Mouse (Mus musculus): Measurements from ENCODE around the gene Ccdc82. TPM values are rescaled to one million over a fixed set of nuclear protein-coding genes. Genes with fewer than 3 reads are reported as not detected.

The Ccdc82 gene
- total and polyA plus RNA-seq, 3 experiments = 9.5 to 11.9 (median 11.3) TPM

GRCm38 (mm10) chr9:13310236-13310635, 63.5 kb downstream of the Ccdc82 start:
- H3K4me2 ChIP-seq (ENCODE audit: insufficient read depth, low read depth, poor library complexity, severe bottlenecking) = no peak overlapping the region
- no peak overlapping the region for H3K4me3 ChIP-seq (replicated peaks in 1 of 3; ENCODE audit: low read depth in 2 of 3, low read length in 2 of 3, poor library complexity in 1 of 3)
- in situ Hi-C loops (cut with MboI; ENCODE audit: low pct_ligation_motif_present, low pct_unique_long_range_greater_than_20kb, low sequenced_read_pairs) (no loop called here), dilution Hi-C loops (cut with MboI; ENCODE audit: extremely low pct_ligation_motif_present, extremely low pct_unique_long_range_greater_than_20kb, low sequenced_read_pairs) (no loop called here)
- H3K27me3 ChIP-seq (replicated peaks) = no peaks in the 10 kb centered on the region
- TF ChIP-seq JUND (conservative IDR thresholded peaks at IDR 0.05; ENCODE audit: low read depth, low read length) = no peak
- no peak for TF ChIP-seq USF2 (conservative IDR thresholded peaks at IDR 0.05; ENCODE audit: low read depth, low read length)
- TF ChIP-seq GABPA (IDR thresholded peaks at IDR 0.05; ENCODE audit: insufficient replicate concordance, low read depth, low read length) = no peak
- TF ChIP-seq CTCF (conservative IDR thresholded peaks at IDR 0.05 in 1 of 2, IDR thresholded peaks at IDR 0.05 in 1 of 2; ENCODE audit: low read depth in 2 of 2, low read length in 2 of 2) = no peak
- TF ChIP-seq SMC3 (IDR thresholded peaks at IDR 0.05; ENCODE audit: low read depth, low read length) = no peak
- TF ChIP-seq TCF12 (IDR thresholded peaks at IDR 0.05; ENCODE audit: low read depth, low read length) = no peak
- no peak for TF ChIP-seq ZKSCAN1 (IDR thresholded peaks at IDR 0.05; ENCODE audit: borderline replicate concordance, low read depth, low read length)
- no peak for TF ChIP-seq MEF2A (IDR thresholded peaks at IDR 0.05; ENCODE audit: borderline replicate concordance, low read depth, low read length)
- TF ChIP-seq UBTF (IDR thresholded peaks at IDR 0.05; ENCODE audit: low read depth, low read length) = no peak
- TF ChIP-seq TBP (conservative IDR thresholded peaks at IDR 0.05; ENCODE audit: low read depth, low read length) = no peak
- no peak for TF ChIP-seq PAX5 (IDR thresholded peaks at IDR 0.05; ENCODE audit: low read length)
- no peak for TF ChIP-seq ZC3H11A (IDR thresholded peaks at IDR 0.05; ENCODE audit: low read depth, low read length)
- TF ChIP-seq MXI1 (IDR thresholded peaks at IDR 0.05; ENCODE audit: low read depth, low read length) = no peak
- no peak for TF ChIP-seq CHD1 (IDR thresholded peaks at IDR 0.05; ENCODE audit: low read depth, low read length)
- no peak overlapping the region for H3K9ac ChIP-seq (ENCODE audit: insufficient read depth, low read depth)
- no peak for DNase-seq (ENCODE audit: extremely low read depth)
- H3K36me3 ChIP-seq (replicated peaks in 1 of 2; ENCODE audit: control insufficient read depth in 1 of 2, insufficient read depth in 1 of 2, low read length in 1 of 2) = peaks cover 3 to 19% of the 10 kb centered on the region in 2 experiments
- no peaks in the 10 kb centered on the region for H3K9me3 ChIP-seq (replicated peaks; ENCODE audit: low read length)
- H3K79me2 ChIP-seq (replicated peaks; ENCODE audit: control insufficient read depth, extremely low read depth, insufficient read depth, poor library complexity, severe bottlenecking) = peaks cover 20% of the 10 kb centered on the region
- peaks cover 3 to 40% of the 10 kb centered on the region in 2 experiments for H3K4me1 ChIP-seq (ENCODE audit: control insufficient read depth in 1 of 2, insufficient read depth in 2 of 2)
- H3K27ac ChIP-seq (ENCODE audit: insufficient read depth, low read depth) = no peak overlapping the region

GRCm38 (mm10) chr9:13311094-13311493, 64.3 kb downstream of the Ccdc82 start:
- peaks cover 3 to 38% of the 10 kb centered on the region in 2 experiments for H3K4me1 ChIP-seq (ENCODE audit: control insufficient read depth in 1 of 2, insufficient read depth in 2 of 2)
- in situ Hi-C loops (cut with MboI; ENCODE audit: low pct_ligation_motif_present, low pct_unique_long_range_greater_than_20kb, low sequenced_read_pairs) (no loop called here), dilution Hi-C loops (cut with MboI; ENCODE audit: extremely low pct_ligation_motif_present, extremely low pct_unique_long_range_greater_than_20kb, low sequenced_read_pairs) (no loop called here)
- H3K27ac ChIP-seq (ENCODE audit: insufficient read depth, low read depth) = no peak overlapping the region
- no peaks in the 10 kb centered on the region for H3K27me3 ChIP-seq (replicated peaks)
- peaks cover 3 to 20% of the 10 kb centered on the region in 2 experiments for H3K36me3 ChIP-seq (replicated peaks in 1 of 2; ENCODE audit: control insufficient read depth in 1 of 2, insufficient read depth in 1 of 2, low read length in 1 of 2)
- TF ChIP-seq MAZ (IDR thresholded peaks at IDR 0.05; ENCODE audit: low read depth, low read length) (no peak), MEF2A (IDR thresholded peaks at IDR 0.05; ENCODE audit: borderline replicate concordance, low read depth, low read length) (no peak), POLR2AphosphoS2 (IDR thresholded peaks at IDR 0.05; ENCODE audit: low read depth, low read length) (no peak), TCF12 (IDR thresholded peaks at IDR 0.05; ENCODE audit: low read depth, low read length) (no peak), JUN (IDR thresholded peaks at IDR 0.05; ENCODE audit: insufficient read depth, low read depth, low read length) (no peak), ELF1 (IDR thresholded peaks at IDR 0.05; ENCODE audit: low read depth, low read length) (no peak), EP300 (IDR thresholded peaks at IDR 0.05; ENCODE audit: low read length) (no peak), SMC3 (IDR thresholded peaks at IDR 0.05; ENCODE audit: low read depth, low read length) (no peak), HCFC1 (IDR thresholded peaks at IDR 0.05; ENCODE audit: low read depth, low read length) (no peak), ZMIZ1 (IDR thresholded peaks at IDR 0.05; ENCODE audit: low read depth, low read length) (no peak), TBP (conservative IDR thresholded peaks at IDR 0.05; ENCODE audit: low read depth, low read length) (no peak)
- no peaks in the 10 kb centered on the region for H3K9me3 ChIP-seq (replicated peaks; ENCODE audit: low read length)
- DNase-seq (ENCODE audit: extremely low read depth) = no peak
- H3K9ac ChIP-seq (ENCODE audit: insufficient read depth, low read depth) = no peak overlapping the region
- no peak overlapping the region for H3K4me3 ChIP-seq (replicated peaks in 1 of 3; ENCODE audit: low read depth in 2 of 3, low read length in 2 of 3, poor library complexity in 1 of 3)
- no peak overlapping the region for H3K4me2 ChIP-seq (ENCODE audit: insufficient read depth, low read depth, poor library complexity, severe bottlenecking)
- peaks cover 16% of the 10 kb centered on the region; the same call in 1 of the 2 replicates for H3K79me2 ChIP-seq (replicated peaks; ENCODE audit: control insufficient read depth, extremely low read depth, insufficient read depth, poor library complexity, severe bottlenecking)
